15 mouse cellular contexts compared by ENCODE assay signal in genomic region chr19:24534733-24535132, GRCm38 (mm10). TPM values are rescaled to one million over a fixed set of nuclear protein-coding genes. Genes with fewer than 3 reads are reported as not detected.
DNase-seq lines count a peak whose midpoint lies in the region; ATAC-seq and TF ChIP-seq lines count a peak whose summit lies in the region.
"Had no signal": no experiment of that assay in that cellular context is flagged by ENCODE, and none has a peak within 500 bp of the region (broad histone marks: within the 10 kb centered on the region; RNA-seq: fewer than 3 reads in every experiment).

No protein-coding gene starts in this region.

- peak overlapping the region; percentile 15 for H3K4me2 ChIP-seq in heart, embryonic 15.5 days
- H3K4me2 ChIP-seq: limb, embryonic 15.5 days had no signal

- no peaks in the 10 kb centered on the region for H3K36me3 ChIP-seq in heart, embryonic 15.5 days
- no peaks in the 10 kb centered on the region for H3K36me3 ChIP-seq in hindbrain, embryonic 10.5 days
- H3K36me3 ChIP-seq: limb, embryonic 15.5 days had no signal

- H3K4me1 ChIP-seq in heart, embryonic 15.5 days (replicated peaks), result peaks cover 10% of the 10 kb centered on the region; the same call in 1 of the 2 replicates
- H3K4me1 ChIP-seq in bone marrow, adult 2 months (ENCODE audit: control insufficient read depth, insufficient read depth, low read length), result peaks cover 9% of the 10 kb centered on the region
- H3K4me1 ChIP-seq in hindbrain, embryonic 10.5 days (replicated peaks), result no peaks in the 10 kb centered on the region
- H3K4me1 ChIP-seq: limb, embryonic 15.5 days had no signal

- no peak for TF ChIP-seq CTCF in bone marrow, adult 2 months (IDR thresholded peaks at IDR 0.05; ENCODE audit: control insufficient read depth, insufficient read depth, low read length)

- no peak overlapping the region for H3K9ac ChIP-seq in heart, embryonic 15.5 days
- H3K9ac ChIP-seq: limb, embryonic 15.5 days had no signal

- intact Hi-C loops in heart, postnatal 36 days (cut with DNase I), result no loop called here

- no peaks in the 10 kb centered on the region for H3K9me3 ChIP-seq in heart, embryonic 15.5 days (replicated peaks)
- no peaks in the 10 kb centered on the region for H3K9me3 ChIP-seq in hindbrain, embryonic 10.5 days
- H3K9me3 ChIP-seq: limb, embryonic 15.5 days had no signal

- no peak overlapping the region for H3K27ac ChIP-seq in heart, embryonic 15.5 days
- H3K27ac ChIP-seq in bone marrow, adult 2 months (ENCODE audit: control insufficient read depth, insufficient read depth, low read depth, low read length, poor library complexity), result peak overlapping the region; percentile 67; the same call in 1 of the 2 replicates
- H3K27ac ChIP-seq in hindbrain, embryonic 10.5 days, result no peak overlapping the region
- H3K27ac ChIP-seq: hindbrain, postnatal 0 days; limb, embryonic 15.5 days had no signal

- 24% methylated on average over 7 of the region's 7 CpGs for WGBS in heart, embryonic 15.5 days
- WGBS in bone marrow, adult 2 months, result 26% methylated on average over 7 of the region's 7 CpGs
- 82% methylated on average over 7 of the region's 7 CpGs for WGBS in hindbrain, embryonic 10.5 days

- ATAC-seq in heart, embryonic 15.5 days (replicated peaks; ENCODE audit: insufficient number of reproducible peaks, insufficient read depth, low FRiP score, low read depth), result no peak
- peak; percentile 96 for ATAC-seq in erythroid progenitor cell, adult 5-6 weeks (replicated peaks; ENCODE audit: low FRiP score, poor library complexity, severe bottlenecking)
- ATAC-seq in megakaryocyte-erythroid progenitor cell, adult 5-6 weeks (replicated peaks; ENCODE audit: low FRiP score, low TSS enrichment, poor library complexity, severe bottlenecking), result peak; percentile 99
- ATAC-seq: CD4-positive, CD25-positive, alpha-beta regulatory T cell, adult 4 months; forebrain, embryonic 14.5 days; hindbrain, postnatal 0 days had no signal

- no peak for TF ChIP-seq POLR2A in bone marrow, adult 2 months (IDR thresholded peaks at IDR 0.05; ENCODE audit: borderline replicate concordance, control insufficient read depth, low read depth, low read length)

- no peak for DNase-seq in heart, postnatal 36 days
- no peak for DNase-seq in hindbrain, embryonic 10.5 days (ENCODE audit: low spot score)
- DNase-seq in layer of hippocampus, adult 8-10 months (ENCODE audit: low spot score in 2 of 2), result no peak
- DNase-seq: adrenal gland, postnatal 14 days; cerebellum, adult 18-20 months; kidney, postnatal 14 days; thymus, postnatal 14 days had no signal

- no peak overlapping the region for H3K4me3 ChIP-seq in heart, embryonic 15.5 days
- H3K4me3 ChIP-seq in bone marrow, adult 2 months (replicated peaks; ENCODE audit: control insufficient read depth, low read depth, low read length), result no peak overlapping the region
- no peak overlapping the region for H3K4me3 ChIP-seq in hindbrain, embryonic 10.5 days
- H3K4me3 ChIP-seq: limb, embryonic 15.5 days had no signal

- no peaks in the 10 kb centered on the region for H3K27me3 ChIP-seq in heart, embryonic 15.5 days
- H3K27me3 ChIP-seq in hindbrain, embryonic 10.5 days (ENCODE audit: insufficient read depth, poor library complexity, severe bottlenecking), result no peaks in the 10 kb centered on the region
- H3K27me3 ChIP-seq: limb, embryonic 15.5 days had no signal

RNA-seq across cellular contexts. Expression of gene Pip5k1b, which starts 20.9 kb away (rescaled TPM):
- polyA plus RNA-seq in heart, embryonic 15.5 days (2015; fragmentation: Nextera tagmentation; extraction: Ambion mirVana), result 7.5 and 9.3 TPM in 2 replicates
- total RNA-seq in heart, postnatal 36 days (2021), result 10 to 100 TPM; 22.1 to 27.5 TPM
- 10.4 and 16.2 TPM in 2 replicates for polyA plus RNA-seq in bone marrow, adult 2 months (2011; ENCODE audit: insufficient read depth, insufficient read length, low replicate concordance, missing spikeins)
- total RNA-seq in erythroid progenitor cell, adult 5-6 weeks (2015; ENCODE audit: low replicate concordance), result 96.8 and 117 TPM in 2 replicates
- total RNA-seq in erythroid progenitor cell, adult 5-6 weeks (2017; ENCODE audit: low replicate concordance), result 70.0 and 92.0 TPM in 2 replicates
- total RNA-seq in megakaryocyte-erythroid progenitor cell, adult 5-6 weeks (2014; fragmentation: Nextera tagmentation), result 20.8 and 25.4 TPM in 2 replicates
- 8.4 and 10.6 TPM in 2 replicates for total RNA-seq in megakaryocyte-erythroid progenitor cell, adult 5-6 weeks (2017)
- polyA plus RNA-seq in hindbrain, embryonic 10.5 days (2016; fragmentation: Nextera tagmentation; extraction: Ambion mirVana), result 0.82 and 2.2 TPM in 2 replicates
- 10 to 100 TPM; 51.7 to 64.3 (median 57.6) TPM for total RNA-seq in layer of hippocampus, adult 8-10 months (2022)

RNA-seq across cellular contexts. Expression of gene Fam122a, which starts 57.6 kb away (rescaled TPM):
- 43.2 and 45.5 TPM in 2 replicates for polyA plus RNA-seq in heart, embryonic 15.5 days (2015; fragmentation: Nextera tagmentation; extraction: Ambion mirVana)
- 10 to 100 TPM; 22.2 to 22.7 TPM for total RNA-seq in heart, postnatal 36 days (2021)
- polyA plus RNA-seq in bone marrow, adult 2 months (2011; ENCODE audit: insufficient read depth, insufficient read length, low replicate concordance, missing spikeins), result 10.2 and 10.4 TPM in 2 replicates
- 39.0 and 93.7 TPM in 2 replicates for total RNA-seq in erythroid progenitor cell, adult 5-6 weeks (2015; ENCODE audit: low replicate concordance)
- 14.2 and 16.3 TPM in 2 replicates for total RNA-seq in erythroid progenitor cell, adult 5-6 weeks (2017; ENCODE audit: low replicate concordance)
- total RNA-seq in megakaryocyte-erythroid progenitor cell, adult 5-6 weeks (2014; fragmentation: Nextera tagmentation), result 38.7 and 54.7 TPM in 2 replicates
- 5.6 and 7.7 TPM in 2 replicates for total RNA-seq in megakaryocyte-erythroid progenitor cell, adult 5-6 weeks (2017)
- 53.7 and 55.8 TPM in 2 replicates for polyA plus RNA-seq in hindbrain, embryonic 10.5 days (2016; fragmentation: Nextera tagmentation; extraction: Ambion mirVana)
- total RNA-seq in layer of hippocampus, adult 8-10 months (2022), result 10 to 100 TPM; 27.1 to 30.4 (median 29.0) TPM
